Mouse (Mus musculus) c-Kit-positive CD71-positive TER-119-positive erythroid progenitor cells, embryonic 14.5 days (primary cell): ENCODE measurements around the gene Fbxo10.
A peak's percentile ranks its signal among the peaks of the same experiment; 100 is the strongest.
"Not testable (repeated sequence)": the region's sequence is repeated elsewhere in the genome, so short reads cannot be mapped to it uniquely, and the experiment has no call there.

Source experiments
- DNase-seq: peaks from one replicate; pipeline ENCODE4 v3.0.0-alpha.2; 2013; ENCODE audit warnings: low spot score

Gene Fbxo10

DNA sequence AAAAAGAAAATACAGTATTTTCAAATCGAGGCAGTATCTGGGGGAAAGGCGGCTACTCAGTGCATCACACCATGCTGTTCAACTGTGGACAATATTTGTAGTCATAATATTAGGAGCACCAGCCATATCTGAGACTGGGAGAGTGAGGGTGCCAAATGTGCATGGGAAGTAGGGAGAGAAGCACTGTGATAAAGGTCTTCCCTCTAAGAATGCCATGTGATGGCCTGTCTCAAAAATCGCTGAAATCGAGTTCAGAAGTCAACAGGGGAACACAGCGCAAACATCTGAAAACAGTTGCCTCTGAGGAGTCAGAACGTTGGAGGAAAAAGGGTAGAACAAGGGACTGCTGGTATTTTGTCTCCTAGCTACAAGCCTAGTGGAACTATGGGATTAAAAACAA is 84.4 kb downstream of the Fbxo10 start:
- DNase-seq = no peak

GRCm38 (mm10) chr4:44998071-44998470 is 86.3 kb downstream of the Fbxo10 start:
- DNase-seq = no peak

DNA sequence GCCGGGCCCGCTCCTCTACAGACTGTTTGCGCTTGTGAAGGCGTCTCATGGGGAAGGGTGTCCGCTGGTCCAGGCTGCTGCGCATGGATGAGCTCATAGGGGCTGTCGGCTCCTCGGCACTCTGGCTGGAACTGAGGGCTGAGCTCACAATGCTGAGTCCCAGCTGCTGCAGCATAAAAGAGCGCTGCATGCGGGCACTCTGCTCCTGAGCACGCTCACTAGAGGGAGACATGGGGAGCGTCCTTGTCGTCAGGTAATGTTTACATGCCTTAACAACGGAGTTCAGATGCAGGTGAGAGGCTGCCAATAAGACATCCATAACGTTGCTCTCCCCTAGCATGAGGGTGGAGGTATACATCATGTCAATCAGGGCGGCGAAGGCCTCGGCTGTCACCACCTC is 89.6 kb downstream of the Fbxo10 start:
- no peak for DNase-seq

DNA sequence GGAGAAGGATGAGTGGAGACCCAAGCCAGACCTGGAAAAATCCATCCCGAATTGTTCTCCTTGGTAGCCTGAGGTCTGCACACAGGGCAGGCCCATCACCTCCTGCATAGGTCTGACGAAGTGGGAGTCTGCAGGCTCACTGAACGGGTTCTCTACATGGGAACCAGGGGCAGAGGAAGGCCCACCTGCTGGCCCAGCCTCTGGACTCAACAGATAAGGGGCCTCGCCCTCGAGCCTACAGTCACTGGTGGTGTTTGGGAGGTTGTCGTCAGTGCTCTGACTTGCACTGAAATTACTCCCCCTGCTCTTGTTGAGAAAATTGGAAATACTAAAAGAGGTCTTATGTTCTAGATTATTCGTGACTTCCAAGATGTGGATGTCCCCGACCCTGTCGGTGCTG is 90.6 kb downstream of the Fbxo10 start:
- peak; percentile 79 for DNase-seq

- not testable (repeated sequence) for DNase-seq
These were observed 91.2 kb downstream of the Fbxo10 start for GRCm38 (mm10) chr4:44993179-44993578.

DNA sequence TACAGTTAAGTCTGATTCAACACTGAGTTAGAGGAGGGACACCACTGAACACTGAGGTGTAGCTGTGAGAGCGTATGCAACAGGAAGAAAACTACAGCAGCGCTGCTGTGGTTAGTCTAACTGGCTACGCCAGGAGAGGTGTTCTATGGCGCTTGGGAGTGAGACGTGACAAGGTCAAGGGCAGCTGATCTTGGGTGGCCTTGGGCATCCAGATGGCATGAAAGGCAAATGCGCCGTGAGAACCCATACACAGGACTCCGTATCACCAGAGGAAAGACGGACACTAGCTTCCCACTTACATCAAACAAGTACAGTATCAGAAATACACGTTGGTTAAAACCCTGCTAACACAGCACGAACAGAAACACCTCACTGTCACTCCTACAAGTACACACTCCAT is 92.1 kb downstream of the Fbxo10 start:
- not testable (repeated sequence) for DNase-seq

GRCm38 (mm10) chr4:44990560-44990959 is 93.8 kb downstream of the Fbxo10 start:
- DNase-seq = no peak
